Mouse (Mus musculus) E14TG2a.4 (cell line): ENCODE measurements around the gene Spaca4.

ENCODE experiments used
- CTCF ChIP-seq: conservative IDR thresholded peaks from 2 replicates; pipeline ENCODE4 v1.5.1; 2014; ENCODE audit warnings: low read length
- NANOG ChIP-seq: IDR thresholded peaks from 2 replicates; pipeline ENCODE4 v1.6.1; 2014; ENCODE audit warnings: borderline replicate concordance, low read length, mixed read lengths
- POU5F1 ChIP-seq: IDR thresholded peaks from 2 replicates; pipeline ENCODE4 v1.6.1; 2014; ENCODE audit warnings: low read length, borderline replicate concordance

GRCm38 (mm10) chr7:45699523-45700141, 26.0 kb downstream of the Spaca4 start, which contains the start of gene Car11:
- TF ChIP-seq CTCF, result no peak
- no peak for TF ChIP-seq NANOG
- TF ChIP-seq POU5F1, result no peak
